Mouse (Mus musculus): Measurements from ENCODE around the gene Stab1.

Gene Stab1

DNA sequence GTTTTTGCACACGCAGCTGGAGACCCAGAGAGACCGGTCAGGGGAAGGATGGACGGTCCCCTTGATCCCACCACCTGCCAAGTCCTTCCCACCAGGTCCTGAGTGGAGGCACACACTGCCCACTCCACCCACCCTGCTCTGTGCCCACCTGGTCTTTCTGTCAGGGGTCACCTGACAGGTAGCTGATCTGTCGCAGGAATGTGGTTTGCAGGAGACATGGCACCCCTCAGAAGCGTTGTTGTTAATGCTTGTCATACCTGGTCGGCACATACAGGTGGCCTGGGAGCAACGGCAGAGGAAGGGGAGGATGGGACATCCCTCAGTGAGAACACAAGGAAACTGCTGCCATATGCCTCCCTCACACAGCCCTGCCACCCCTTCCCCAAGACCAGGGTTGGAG, 7.2 kb downstream of the Stab1 start:
- no peak for DNase-seq

DNA sequence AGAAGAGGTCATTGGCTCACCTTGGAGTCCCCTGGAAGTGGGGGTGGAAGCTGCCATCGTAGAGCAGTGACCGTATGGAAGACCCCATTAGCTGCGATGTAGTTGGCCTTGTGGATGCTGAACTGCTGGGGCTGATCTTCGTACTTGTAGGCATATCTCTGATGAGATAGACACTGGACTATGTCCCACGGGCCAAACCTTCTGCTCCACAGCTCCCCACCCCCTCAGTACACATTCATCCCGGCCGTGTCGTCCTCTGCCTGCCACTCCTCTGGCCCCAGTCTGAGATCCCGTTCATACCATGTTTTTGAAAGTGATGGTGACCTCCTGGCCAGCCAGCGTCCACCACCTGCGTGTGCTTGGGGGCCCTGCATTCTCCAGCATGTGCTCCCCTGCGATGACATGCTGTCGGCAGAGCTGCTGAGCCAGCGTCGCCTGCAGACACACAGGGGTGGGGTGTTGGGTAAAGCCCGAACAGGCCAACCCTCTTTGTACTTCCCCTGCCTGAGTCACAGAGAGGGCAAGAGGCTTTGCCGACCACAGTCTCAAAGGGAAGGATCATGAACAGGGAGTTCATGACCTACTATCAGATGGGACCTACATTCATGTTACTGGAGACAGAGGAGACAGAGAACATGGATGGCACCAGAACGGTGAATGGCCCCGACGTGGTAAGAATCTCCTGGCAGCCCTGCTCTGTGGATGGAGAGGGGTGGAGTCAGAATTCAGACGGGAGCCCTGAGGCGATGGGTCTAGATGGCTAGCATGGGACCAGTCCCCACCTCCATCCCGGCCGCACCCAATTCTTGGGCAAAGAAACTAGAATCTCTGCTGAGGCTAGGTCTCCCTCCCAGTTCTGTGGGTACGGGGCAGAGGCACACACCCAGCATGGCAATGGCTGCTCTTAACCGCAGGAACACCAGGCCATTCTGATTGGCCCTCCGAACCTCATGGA, 8.0 kb downstream of the Stab1 start:
- DNase-seq: no peak

DNA sequence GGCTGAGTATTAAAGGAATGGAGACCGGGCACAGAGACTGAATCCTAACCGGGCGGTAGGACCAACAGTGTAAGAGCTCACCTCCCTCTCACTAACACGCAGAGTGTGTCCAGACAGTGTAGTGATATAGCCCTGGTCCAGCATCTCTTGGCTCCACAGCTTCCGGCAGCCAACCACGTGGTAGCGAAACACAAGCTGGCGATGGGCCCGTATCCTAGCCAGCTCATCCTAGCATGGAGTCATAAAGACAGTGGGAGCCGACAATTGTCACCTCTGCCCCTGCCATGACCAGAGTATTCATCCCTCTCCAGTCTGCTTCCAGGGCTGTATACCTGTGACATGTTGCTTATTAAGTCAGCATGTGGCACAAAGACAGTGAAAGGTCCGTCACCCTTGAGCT, 22.7 kb downstream of the Stab1 start:
- DNase-seq: no peak

DNA sequence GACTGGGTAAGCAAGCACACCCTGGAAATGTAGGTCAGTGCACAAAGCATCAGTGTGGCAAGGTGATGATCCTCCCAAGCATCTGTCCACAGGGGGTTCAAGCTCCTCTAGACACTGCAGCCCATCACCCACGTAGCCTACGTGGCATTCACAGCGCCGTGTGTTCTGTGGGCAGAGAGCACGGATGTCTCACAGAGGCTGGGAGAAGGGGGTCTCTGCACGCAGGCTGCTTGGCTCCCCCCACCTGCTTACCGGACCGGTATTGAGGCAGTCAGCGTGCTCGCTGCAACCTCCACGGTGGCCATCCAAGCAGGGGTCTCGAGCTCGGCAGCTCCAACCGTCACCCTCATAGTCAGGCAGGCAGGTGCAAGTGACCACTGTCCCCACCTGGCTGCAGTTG, 27.4 kb downstream of the Stab1 start:
- DNase-seq: no peak

DNA sequence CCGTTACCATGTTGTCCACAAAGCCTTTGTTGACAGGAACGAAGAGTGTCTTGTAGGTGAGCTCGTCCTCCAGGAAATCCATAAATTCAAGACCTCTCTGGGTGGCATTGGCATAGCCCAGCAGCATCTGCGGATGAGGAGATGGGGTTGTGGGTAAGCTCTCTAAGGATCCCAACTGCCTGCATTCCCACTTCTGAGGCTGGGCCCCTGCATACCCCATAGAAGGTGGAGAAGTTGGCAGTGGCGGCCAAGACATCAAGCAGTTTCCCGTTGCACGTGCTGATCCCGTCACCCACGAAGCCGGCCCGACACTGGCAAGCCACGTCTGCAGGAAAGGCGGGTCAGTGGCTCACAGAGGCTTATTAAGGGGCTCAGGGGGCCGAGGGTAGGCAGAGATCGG, 28.3 kb downstream of the Stab1 start:
- no peak for DNase-seq

DNA sequence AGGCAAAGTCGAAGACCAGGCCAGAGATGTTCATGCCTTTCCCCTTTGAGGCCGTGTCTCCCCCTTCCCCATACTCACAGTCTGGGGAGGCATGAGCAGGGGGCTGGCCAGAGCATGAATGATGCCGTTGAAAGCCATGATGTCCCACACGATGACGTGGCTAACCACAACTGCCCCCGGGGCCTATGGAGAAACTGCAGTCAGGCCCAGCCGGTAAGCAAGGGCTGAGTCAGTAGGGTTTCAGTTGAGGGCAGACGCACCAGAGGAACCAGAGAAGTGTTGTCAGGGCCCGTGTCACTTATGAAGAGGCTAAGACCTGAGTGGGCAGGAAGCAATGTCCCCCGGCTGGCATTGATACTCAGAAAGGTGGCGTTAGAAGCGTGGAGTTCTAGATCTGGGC, 28.8 kb downstream of the Stab1 start:
- DNase-seq: no peak

DNA sequence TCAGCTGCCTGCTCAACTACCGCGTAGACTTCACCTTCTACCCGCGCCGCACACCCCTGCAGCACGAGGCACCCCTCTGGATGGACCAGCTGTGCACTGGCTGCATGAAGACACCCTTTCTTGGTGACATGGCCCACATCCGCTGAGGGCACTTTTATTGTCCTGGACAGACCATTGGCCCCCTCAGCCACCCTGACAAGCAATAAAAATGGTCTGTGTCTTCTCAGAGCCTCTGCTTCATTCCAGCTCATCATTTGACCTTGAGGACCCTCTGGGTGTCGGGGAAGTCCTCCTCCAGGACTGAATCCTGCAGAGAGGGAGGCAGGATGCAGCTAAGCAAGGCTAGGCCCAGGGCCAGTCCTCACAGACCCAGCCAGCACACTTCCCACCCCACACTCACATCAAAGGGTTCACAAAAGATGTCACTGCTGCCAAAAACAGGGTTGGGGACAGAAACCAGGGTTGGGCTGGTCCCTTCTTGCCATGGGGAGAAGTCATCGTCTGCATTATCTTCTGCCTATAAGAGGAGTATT, 29.5 kb downstream of the Stab1 start:
- no peak for DNase-seq

DNA sequence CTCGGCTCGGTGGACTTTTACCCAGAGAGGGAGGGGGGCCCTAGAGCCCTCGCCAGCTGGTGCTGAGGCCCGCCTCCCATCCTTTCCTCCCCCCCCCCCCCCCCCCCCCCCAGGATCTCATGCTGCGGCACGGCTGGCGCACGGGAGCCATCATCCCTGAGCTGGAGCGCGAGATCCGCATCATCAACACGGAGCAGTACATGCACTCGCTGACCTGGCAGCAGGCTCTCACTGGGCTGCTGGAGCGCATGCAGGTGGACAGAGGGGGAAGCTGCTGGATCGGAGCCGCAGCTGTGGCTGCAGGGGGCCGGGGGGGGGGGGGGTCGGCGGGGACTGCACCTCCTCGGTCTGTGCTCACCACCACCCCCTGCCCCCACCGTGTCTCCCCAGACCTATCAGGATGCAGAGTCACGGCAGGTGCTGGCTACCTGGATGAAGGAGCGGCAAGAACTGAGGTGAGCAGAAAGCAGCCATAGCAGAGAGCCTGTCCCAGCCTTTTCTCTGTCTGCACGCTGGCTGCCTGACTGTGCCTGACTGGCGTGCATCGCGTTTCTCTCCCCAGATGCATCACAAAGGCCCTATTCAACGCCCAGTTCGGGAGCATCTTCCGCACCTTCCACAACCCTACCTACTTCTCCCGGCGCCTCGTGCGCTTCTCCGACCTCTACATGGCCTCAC, 30.1 kb downstream of the Stab1 start:
- no peak for DNase-seq

DNA sequence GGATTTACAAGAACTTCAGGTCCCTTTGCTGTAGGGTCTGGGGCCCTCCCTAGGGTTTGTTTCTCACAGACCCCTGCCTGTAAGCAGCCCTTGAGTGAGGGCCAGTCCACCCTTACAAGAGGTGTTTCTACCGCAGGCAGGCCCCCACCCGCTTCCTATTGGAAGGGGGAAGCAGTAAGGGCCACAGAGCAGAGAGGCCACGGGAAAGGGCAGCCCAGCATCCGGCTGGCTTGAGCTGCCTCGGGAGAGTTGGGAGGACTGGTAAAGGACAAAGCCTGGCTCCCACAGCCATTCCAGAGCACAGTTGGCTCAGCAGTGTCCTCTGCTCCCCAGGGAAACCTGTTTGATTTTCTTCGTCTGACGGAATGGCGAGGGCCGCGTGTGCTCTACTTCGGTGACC, 30.6 kb downstream of the Stab1 start:
- DNase-seq: no peak

DNA sequence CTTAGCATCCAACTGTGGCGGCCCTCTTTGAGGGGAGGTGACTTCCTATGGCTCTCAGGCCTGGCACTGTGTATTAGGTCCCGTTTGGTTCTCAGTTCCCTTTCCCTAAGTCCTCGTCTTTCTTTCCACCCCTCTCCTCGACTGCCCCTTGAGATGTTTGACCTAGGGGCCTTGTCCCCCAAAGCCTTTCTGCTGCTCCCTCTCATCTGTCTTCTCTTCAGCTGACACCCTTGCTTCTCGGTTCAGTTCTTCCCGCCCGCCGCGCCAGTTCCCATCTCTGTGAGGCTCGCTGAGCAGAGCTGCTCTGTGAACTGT, 31.2 kb downstream of the Stab1 start:
- DNase-seq: no peak

DNA sequence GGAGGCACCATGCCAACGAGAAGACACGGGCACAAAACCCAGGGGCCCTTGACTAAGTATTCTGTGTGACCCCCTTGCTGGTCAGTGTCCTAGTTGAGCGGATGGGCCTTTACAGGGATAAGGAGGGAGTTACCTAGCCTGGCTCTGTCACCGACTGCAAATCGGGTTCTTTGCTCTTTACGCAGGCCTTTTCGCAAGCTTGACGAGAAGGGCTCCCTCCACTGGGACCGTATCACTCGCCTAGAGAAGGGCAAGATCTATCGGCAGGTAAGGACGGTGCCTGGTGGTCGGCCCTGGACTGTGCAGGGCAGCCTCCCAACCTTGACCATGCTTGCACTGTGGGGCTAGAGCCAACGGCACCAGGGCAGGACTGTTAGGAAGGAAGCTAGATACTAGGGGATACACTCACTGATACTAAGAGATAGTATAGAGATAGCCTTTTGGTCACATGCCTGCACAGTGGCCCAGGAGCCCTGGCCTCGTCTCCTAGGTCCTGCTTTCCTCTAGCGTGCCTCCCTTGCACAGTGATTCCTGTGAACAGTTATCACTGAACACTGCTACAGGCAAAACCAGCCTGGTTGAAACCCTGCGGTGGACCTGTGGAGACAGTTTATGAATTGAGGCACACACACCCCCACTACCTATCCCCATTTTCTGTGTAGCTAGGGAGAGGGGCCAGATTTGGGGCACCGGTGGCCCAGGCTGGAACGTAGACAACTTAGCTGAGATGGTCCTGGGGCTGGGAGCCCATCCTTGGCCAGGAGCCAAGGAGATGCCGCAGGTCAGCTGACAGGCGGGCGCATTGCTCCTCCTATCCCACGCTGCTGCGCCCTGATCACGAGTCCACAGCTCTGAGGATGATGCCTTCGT, 31.8 kb downstream of the Stab1 start:
- DNase-seq: no peak

DNA sequence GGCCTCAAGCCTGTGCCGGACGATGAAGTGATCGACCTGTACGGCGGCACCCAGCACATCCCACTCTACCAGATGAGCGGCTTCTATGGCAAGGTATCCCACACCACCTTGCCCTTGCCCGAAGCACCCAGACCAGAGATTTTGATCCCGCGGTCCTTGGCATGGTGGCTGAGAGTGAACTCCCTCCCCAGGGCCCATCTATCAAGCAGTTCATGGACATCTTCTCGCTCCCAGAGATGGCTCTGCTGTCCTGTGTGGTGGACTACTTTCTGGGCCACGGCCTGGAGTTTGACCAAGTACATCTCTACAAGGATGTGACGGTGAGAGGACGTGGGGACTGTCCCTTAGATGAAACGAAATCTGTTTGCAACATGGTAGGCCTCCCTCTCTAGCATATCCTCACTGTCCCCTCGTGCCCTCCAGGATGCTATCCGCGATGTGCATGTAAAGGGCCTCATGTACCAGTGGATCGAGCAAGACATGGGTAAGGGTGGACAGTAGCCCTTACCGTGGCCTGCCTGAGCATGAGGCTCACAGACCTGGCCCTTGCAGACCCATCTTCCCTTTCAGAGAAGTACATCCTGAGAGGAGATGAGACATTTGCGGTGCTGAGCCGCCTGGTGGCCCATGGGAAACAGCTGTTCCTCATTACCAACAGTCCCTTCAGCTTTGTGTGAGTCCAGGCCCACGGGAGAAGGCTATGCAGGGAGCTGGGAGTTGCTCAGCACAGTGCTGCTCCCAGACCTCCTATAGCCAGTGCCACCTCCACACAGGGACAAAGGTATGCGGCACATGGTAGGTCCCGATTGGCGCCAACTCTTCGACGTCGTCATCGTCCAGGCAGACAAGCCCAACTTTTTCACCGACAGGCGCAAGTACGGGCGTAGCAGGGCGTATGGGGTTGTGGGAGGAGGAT, 32.7 kb downstream of the Stab1 start:
- DNase-seq: no peak

DNA sequence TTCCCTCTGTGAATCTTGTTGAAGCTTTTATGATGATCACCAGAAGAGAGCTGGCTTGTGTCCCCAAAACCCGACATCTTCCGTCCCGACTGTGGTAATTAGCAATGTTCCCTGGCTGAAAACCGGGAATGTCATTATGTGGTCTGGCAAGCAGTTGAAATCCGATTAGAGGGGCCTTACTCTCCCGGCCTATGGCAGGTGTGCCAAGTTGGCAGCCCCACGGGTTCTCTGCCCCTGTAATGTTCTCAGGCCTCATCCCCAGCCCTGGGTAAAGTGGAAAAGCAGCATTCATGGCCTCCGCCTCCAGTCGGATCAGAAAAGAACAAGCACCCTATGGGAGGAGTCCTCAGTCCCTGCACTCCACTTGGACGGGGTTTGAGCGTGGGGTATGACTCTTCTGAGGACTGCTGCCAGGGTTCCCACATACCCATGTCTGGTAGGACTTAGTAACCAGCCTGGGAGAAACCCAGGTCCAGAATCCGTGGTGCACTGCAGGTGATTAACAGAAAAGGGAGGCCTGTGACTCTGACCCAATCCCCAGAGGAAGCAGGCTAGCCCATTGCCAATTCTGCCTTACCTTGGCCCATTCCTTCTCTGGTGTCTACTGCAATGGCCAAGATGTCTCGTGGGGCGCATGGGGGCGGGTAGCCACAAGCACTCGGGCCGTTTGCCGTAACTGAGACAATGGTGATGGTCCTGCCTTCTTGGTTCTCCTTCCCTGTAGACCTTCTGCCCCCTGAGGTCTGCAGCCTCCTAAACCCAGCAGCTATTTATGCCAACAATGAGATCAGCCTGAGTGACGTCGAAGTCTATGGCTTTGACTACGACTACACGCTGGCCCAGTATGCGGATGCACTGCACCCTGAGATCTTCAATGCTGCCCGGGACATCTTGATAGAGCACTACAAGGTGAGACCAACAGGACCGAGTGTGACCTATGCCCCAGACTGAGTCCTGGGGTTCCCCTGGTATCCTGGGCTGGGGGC, 34.1 kb downstream of the Stab1 start:
- no peak for DNase-seq

DNA sequence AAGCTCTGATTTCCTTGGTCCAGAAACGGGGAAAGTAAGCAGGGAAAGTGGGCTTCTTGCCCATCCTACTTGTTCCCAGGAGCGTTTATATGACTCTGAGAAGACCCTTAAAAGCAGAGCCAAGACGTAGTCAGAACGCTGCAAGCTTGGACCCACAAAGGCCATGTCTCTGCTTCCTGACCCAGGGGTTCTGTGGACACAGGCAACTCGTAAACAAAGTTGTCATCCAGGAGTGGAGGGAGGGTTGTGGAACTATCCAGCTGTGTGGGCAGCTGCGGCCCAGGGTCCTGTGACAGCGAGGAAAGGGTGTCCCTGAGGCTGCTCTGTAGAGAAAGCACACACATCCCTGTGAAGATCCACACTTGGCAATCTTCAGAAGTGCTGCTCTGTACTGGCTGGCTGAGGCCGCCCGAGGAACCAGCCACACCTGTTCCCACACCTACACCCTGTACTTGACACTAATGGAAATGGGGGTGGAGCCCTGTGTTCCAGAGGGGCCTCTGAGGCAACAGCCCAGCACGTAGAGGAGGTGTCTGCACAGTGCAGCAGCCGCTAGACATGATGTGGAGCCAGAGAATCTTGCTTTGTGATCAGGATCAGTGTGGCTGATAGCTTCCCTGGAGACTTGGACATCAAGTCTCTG, 35.3 kb downstream of the Stab1 start:
- no peak for DNase-seq

DNA sequence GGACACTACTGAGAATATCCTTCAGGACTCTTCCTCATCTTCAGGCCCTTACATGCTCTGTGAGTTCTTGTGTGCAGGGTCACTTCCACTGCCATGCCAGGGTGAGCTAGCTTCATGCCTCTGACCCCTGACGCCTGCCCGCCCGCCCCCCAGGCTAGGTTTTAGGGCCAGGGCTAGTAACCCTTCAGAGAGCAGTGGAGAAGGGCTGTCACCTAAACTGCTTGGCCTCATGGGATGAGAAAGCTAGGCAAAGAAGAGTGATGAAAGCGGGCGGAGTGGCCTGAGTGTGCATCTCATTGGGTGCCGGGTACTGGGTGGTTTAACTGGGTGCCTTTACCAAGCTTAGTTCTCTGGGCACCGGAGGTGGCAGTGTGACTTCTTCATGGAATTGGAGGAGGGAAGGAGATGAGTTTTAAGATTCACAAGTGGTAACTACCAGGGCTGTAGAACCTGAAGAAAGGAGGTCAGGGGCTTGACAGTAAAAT, 35.9 kb downstream of the Stab1 start:
- DNase-seq: no peak

DNA sequence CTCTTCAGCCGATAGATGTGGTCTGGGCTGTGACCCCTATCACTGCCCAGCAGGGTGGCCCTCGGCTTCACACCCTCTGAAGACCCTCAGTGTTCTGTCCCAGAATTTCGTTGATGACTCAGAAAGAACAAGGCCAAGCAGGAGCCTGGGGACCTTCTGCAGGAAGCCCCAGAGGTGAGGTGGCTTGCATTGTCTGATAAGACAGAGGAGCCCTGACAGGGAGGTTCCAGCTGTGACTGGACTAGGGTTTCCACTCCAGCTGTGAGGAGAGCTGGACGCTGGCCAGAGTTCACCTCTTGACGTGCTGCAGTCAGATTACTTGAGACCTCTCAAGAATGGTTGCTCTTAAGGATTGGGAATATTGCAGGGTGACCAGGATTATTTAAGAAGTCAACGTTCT, 36.4 kb downstream of the Stab1 start:
- DNase-seq: no peak

DNA sequence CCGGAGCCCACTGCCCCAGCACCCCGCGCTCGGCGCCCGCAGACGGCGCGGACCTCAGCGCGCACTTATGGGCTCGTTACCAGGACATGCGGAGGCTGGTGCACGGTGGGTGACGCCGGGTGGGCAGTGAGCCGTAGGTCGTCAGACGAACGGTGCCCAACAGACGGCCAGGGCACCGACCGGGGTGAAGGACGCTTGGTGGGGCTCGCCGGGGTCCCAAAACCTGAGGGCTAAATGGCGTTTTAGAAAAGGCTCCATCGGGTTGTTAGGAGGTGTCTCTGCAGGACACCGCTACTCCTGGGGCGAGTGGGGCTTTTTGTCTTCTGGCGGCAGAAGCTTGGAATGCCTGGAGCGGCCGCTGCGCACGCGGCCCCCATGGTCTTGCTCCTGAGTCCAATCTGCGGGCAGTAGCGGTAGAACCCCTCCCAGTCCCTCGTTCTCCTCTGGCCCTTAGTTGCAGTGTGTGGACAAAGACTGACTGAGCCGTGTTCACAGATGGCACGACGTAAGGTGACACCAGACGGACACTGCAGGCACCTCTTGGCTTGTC, 37.1 kb downstream of the Stab1 start:
- no peak for DNase-seq

DNA sequence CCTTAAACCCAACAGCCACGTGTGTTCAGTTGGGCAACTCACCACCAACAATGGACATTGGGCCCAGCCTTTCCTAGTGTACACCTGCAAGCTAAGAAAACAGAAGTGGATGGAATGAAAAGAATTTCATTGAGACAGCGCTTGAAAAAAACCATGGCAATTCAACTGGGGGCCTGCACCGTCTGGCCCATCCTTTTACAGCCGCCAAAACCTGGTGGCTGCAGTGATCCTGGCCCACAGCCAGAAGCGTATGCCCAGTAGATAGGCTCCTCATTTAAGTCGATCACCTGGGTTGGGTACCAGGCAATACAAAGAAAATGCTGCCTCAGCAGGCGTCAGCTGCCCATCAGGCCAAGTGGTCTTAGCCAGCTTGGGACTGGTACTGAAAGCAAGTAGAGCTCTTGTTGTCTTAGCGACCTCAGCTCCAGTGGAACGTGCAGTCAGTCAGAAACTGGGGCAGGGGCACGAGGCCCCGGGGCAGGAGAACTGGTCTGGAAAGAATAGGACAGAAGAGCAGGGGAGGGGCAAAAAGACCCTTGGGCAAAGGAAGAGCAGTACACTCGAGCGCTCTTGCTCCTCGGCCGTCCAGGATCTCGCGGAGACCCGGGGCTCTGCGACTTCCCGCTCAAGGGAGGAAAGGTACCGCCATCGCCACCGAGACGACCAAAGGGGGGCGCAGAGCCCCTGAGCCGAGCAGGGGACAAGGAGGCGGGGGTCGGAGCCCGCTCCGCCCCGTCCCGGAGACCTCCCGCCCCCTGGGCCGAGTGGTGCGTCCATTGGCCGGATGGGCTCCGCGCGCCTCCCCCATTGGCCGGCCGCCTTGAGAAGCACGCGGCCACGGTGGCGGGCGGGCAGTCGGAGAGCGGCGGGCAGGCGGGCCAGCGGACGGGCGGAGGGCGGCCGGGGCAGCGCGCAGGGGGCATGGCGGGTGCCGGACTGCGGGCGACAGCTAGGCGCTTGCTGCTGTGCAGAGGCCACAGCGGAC, 37.9 kb downstream of the Stab1 start, which contains the start of gene Nt5dc2:
Gene Nt5dc2 (plus strand): TSS at position 818 of the 985 bp plus-strand sequence.
- peak; percentile 93 for DNase-seq
